Mouse (Mus musculus): Measurements from ENCODE around the gene Mdh1b. TPM values are rescaled to one million over a fixed set of nuclear protein-coding genes. Genes with fewer than 3 reads are reported as not detected.

Gene Mdh1b
- total and polyA plus RNA-seq, 3 experiments = 0.17 TPM; not detected in 2

DNA sequence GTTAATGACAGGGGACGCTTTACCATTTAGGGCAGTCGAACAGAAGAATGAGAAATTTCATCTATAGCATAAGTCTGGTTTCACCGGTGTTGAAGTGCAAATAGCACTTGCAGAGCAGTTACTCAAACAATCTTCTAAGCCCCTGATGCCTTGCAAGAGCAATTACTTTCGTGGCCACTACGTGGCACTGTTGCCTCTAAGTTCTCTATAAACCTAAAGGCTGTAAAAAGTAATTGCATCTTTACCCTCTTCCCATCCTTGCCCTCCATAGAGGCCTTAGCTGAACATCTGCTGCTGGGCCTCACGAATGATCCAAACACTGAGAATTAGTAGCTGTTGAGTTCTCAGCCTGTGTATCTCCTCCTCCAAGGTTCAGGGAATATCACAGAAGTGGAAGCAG is 72.1 kb downstream of the Mdh1b start:
- peak; percentile 44 for DNase-seq

Other genes starting within 250 kb of the Mdh1b start
- gene Gm39653, start 114.3 kb downstream of the Mdh1b start, total RNA-seq (2021) = not detected
- gene Gm39653, start 114.3 kb downstream of the Mdh1b start, polyA plus RNA-seq (2012; rRNA removed) = not detected in 2 replicates
- not detected for gene Dytn, start 43.4 kb downstream of the Mdh1b start, total RNA-seq (2021)
- not detected in 2 replicates for gene Dytn, start 43.4 kb downstream of the Mdh1b start, polyA plus RNA-seq (2012; rRNA removed)
- 10 to 100 TPM; 19.1 to 23.9 TPM for gene Fastkd2, start 296 bp upstream of the Mdh1b start, total RNA-seq (2021)
- gene Fastkd2, start 296 bp upstream of the Mdh1b start, polyA plus RNA-seq (2012; rRNA removed) = 0.57 and 0.78 TPM in 2 replicates
- gene 4933402D24Rik, start 38.9 kb upstream of the Mdh1b start, total RNA-seq (2021) = not detected
- not detected in 2 replicates for gene 4933402D24Rik, start 38.9 kb upstream of the Mdh1b start, polyA plus RNA-seq (2012; rRNA removed)